Mouse (Mus musculus) thymus, postnatal 25 days (tissue): Measurements from ENCODE around the gene Asic4.
A peak's percentile ranks its signal among the peaks of the same experiment; 100 is the strongest.

ENCODE experiments used
- DNase-seq: peaks from one replicate; pipeline ENCODE4 v3.0.0; 2022

Asic4 gene

GRCm38 (mm10) chr1:75444208-75444607, 6.0 kb upstream of the Asic4 start:
- DNase-seq = no peak

- DNase-seq = no peak
Observed at GRCm38 (mm10) chr1:75445141-75445701, 5.0 kb upstream of the Asic4 start.

- DNase-seq = peak; percentile 52
Observed at GRCm38 (mm10) chr1:75445751-75446611, 4.3 kb upstream of the Asic4 start.

GRCm38 (mm10) chr1:75446656-75447055, 3.6 kb upstream of the Asic4 start:
- no peak for DNase-seq

- DNase-seq = no peak
Observed at GRCm38 (mm10) chr1:75447265-75448051, 2.8 kb upstream of the Asic4 start.

GRCm38 (mm10) chr1:75448052-75448431, 2.2 kb upstream of the Asic4 start:
- no peak for DNase-seq

GRCm38 (mm10) chr1:75448937-75449336, 1.3 kb upstream of the Asic4 start:
- no peak for DNase-seq

- no peak for DNase-seq
Observed at GRCm38 (mm10) chr1:75449377-75450135, 680 bp upstream of the Asic4 start.

- no peak for DNase-seq
Observed at GRCm38 (mm10) chr1:75451900-75452299, 1.7 kb downstream of the Asic4 start.

GRCm38 (mm10) chr1:75455433-75455832, 5.2 kb downstream of the Asic4 start:
- DNase-seq = no peak

GRCm38 (mm10) chr1:75455948-75456347, 5.7 kb downstream of the Asic4 start:
- no peak for DNase-seq

GRCm38 (mm10) chr1:75456746-75457564, 6.7 kb downstream of the Asic4 start:
- peak; percentile 11 for DNase-seq

- DNase-seq = no peak
Observed at GRCm38 (mm10) chr1:75457710-75458024, 7.4 kb downstream of the Asic4 start.

- no peak for DNase-seq
Observed at GRCm38 (mm10) chr1:75458025-75458788, 8.0 kb downstream of the Asic4 start.

GRCm38 (mm10) chr1:75458789-75459684, 8.8 kb downstream of the Asic4 start:
- DNase-seq = no peak

GRCm38 (mm10) chr1:75460297-75460696, 10.1 kb downstream of the Asic4 start:
- no peak for DNase-seq

GRCm38 (mm10) chr1:75462636-75463035, 12.4 kb downstream of the Asic4 start:
- no peak for DNase-seq

GRCm38 (mm10) chr1:75463652-75464204, 13.5 kb downstream of the Asic4 start:
- no peak for DNase-seq

GRCm38 (mm10) chr1:75467215-75467927, 17.1 kb downstream of the Asic4 start:
- peak; percentile 64 for DNase-seq
